Mouse (Mus musculus) hindbrain, embryonic 12.5 days (tissue): Measurements from ENCODE around the gene Rhobtb1. TPM values are rescaled to one million over a fixed set of nuclear protein-coding genes. Genes with fewer than 3 reads are reported as not detected.

ENCODE experiments used
- ATAC-seq: fragments of 200-750 bp; cut with Nextera tagmentation; 2 replicates; pipeline ENCODE4 v1.8.0; 2017; ENCODE audit warnings: moderate TSS enrichment; ENCODE audit not compliant: low FRiP score
- H3K27ac ChIP-seq: fragments of 300-500 bp; sonication (generic); 2 replicates; pipeline ENCODE4 v1.5.1; 2016; ENCODE audit warnings: mild to moderate bottlenecking
- H3K27me3 ChIP-seq: fragments of 300-500 bp; sonication (generic); 2 replicates; pipeline ENCODE4 v1.6.1; 2016; ENCODE audit warnings: mild to moderate bottlenecking
- H3K36me3 ChIP-seq: fragments of 300-500 bp; sonication (generic); 2 replicates; pipeline ENCODE4 v1.6.1; 2016; ENCODE audit warnings: mild to moderate bottlenecking
- H3K4me1 ChIP-seq: fragments of 300-500 bp; sonication (generic); 2 replicates; pipeline ENCODE4 v1.6.1; 2016
- H3K4me2 ChIP-seq: fragments of 300-500 bp; sonication (generic); replicated peaks from 2 replicates; pipeline ENCODE4 v1.6.1; 2016; ENCODE audit warnings: mild to moderate bottlenecking
- H3K4me3 ChIP-seq: fragments of 300-500 bp; sonication (generic); 2 replicates; pipeline ENCODE4 v1.5.1; 2016; ENCODE audit warnings: mild to moderate bottlenecking
- H3K9ac ChIP-seq: fragments of 300-500 bp; sonication (generic); 2 replicates; pipeline ENCODE4 v1.6.1; 2016; ENCODE audit warnings: mild to moderate bottlenecking, moderate library complexity
- H3K9me3 ChIP-seq: fragments of 300-500 bp; sonication (generic); replicated peaks from 2 replicates; pipeline ENCODE4 v1.6.1; 2016; ENCODE audit warnings: mild to moderate bottlenecking
- WGBS: fragments of 180-500 bp; shearing (Covaris S2); methylation state at CpG from one replicate; pipeline ENCODE4 v1.1.7; 2016; 5-methylcytosine and 5-hydroxymethylcytosine counted together
- polyA plus RNA-seq: library from polyadenylated mRNA; unstranded; fragments of >200 nt; fragmentation: Nextera tagmentation; extraction: Ambion mirVana; gene quantifications from 2 replicates; pipeline ENCODE4 v1.2.1, GENCODE M21; 2016

Rhobtb1 gene
- polyA plus RNA-seq, 1 experiment from 2014 or later, result 23.5 TPM

DNA sequence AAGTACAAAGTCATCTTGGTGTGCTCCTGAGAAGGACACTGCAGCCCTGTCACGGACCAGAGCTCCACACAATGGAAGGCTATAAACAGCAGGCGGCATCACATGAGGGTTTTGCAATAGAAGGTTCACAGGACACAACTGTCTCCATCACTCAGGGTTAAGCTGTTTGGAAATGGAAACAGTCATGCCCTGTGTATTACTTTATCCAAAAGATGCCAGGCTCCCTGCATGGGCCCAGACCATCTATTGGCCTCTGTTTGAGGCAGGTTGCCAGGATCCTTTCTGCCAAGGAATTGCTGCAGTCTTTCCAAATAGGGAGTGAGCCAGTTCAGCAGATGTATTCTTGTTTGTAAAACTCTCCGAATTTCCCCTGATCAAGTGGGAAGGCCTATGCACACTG, 175.2 kb downstream of the Rhobtb1 start:
- Histone ChIP-seq H3K27ac (no peak overlapping the region), H3K9ac (no peak overlapping the region), H3K36me3 (no peaks in the 10 kb centered on the region), H3K4me1 (0 out of 2 replicates have a peak, but pooled peaks cover 2% of the 10 kb centered on the region), H3K27me3 (no peaks in the 10 kb centered on the region), H3K4me3 (no peak overlapping the region), H3K9me3 (no peaks in the 10 kb centered on the region), H3K4me2 (no peak overlapping the region)
- no peak for ATAC-seq
- WGBS, result 89% methylated on average over 3 of the region's 3 CpGs

DNA sequence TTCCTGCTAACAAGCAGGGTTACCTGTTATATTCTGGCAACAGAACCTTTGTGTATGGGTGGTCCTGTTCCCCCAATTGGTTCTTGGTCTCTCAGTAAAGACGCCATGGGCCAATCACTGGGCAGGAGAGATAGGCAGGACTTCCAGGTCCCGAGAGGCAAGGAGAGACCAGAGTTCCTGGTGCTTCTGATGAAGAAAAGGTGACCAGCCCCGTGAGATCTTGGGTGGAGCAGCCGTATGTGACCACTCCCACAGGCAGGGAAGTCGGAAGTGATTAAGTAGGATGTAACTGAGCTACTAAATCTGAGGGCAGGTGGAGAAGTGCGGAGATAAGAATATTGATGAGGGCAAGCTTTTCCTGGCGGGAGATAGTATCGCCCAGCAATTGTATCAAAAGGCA, 176.1 kb downstream of the Rhobtb1 start:
- H3K27ac ChIP-seq, result no peak overlapping the region
- no peaks in the 10 kb centered on the region for H3K9me3 ChIP-seq
- H3K27me3 ChIP-seq, result no peaks in the 10 kb centered on the region
- no peaks in the 10 kb centered on the region for H3K36me3 ChIP-seq
- no peak overlapping the region for H3K4me3 ChIP-seq
- ATAC-seq, result no peak
- no peak overlapping the region for H3K4me2 ChIP-seq
- 0 out of 2 replicates have a peak, but pooled peaks cover 2% of the 10 kb centered on the region for H3K4me1 ChIP-seq
- H3K9ac ChIP-seq, result no peak overlapping the region
- 71% methylated on average over 8 of the region's 8 CpGs for WGBS

DNA sequence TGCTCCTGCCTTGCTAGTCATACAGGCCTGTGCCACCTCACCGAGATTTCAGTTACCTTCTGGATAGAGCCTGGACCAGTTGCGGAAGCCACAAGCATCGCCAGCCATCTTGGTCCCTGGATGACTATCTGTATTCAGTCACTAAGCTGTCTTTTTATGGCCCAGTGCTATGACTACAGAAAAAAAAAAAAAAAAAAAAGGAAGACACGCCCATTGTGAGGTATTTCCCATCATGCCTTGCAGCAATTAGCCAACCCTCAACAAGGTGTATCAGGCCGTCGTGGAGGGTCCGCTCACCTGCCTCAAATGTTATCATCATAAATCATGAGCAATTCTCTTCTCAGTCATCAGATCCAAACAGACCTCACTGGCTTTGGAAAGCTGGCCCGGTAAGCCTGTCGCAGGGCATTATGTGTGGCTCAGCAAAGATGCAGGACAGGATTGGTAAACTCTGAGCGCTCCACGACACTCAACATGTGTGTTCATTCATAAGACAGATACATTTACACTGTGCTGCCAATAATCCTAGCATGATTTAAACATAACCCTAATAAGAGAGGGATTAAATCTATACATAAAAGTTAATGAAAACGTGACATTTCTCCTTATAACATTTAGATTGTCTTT, 176.9 kb downstream of the Rhobtb1 start:
- H3K27me3 ChIP-seq, result no peaks in the 10 kb centered on the region
- WGBS, result 88% methylated on average over 12 of the region's 12 CpGs
- H3K9ac ChIP-seq, result no peak overlapping the region
- H3K9me3 ChIP-seq, result no peaks in the 10 kb centered on the region
- no peak overlapping the region for H3K4me3 ChIP-seq
- 0 out of 2 replicates have a peak, but pooled peaks cover 2% of the 10 kb centered on the region for H3K4me1 ChIP-seq
- no peak for ATAC-seq
- H3K36me3 ChIP-seq, result no peaks in the 10 kb centered on the region
- no peak overlapping the region for H3K27ac ChIP-seq
- no peak overlapping the region for H3K4me2 ChIP-seq

GRCm38 (mm10) chr10:69328656-69329046, 177.4 kb downstream of the Rhobtb1 start:
- ATAC-seq, result no peak
- H3K27ac ChIP-seq, result no peak overlapping the region
- no peak overlapping the region for H3K4me3 ChIP-seq
- 66% methylated on average over 4 of the region's 4 CpGs for WGBS
- H3K9ac ChIP-seq, result no peak overlapping the region
- no peaks in the 10 kb centered on the region for H3K27me3 ChIP-seq
- no peaks in the 10 kb centered on the region for H3K36me3 ChIP-seq
- H3K4me1 ChIP-seq, result 0 out of 2 replicates have a peak, but pooled peaks cover 2% of the 10 kb centered on the region
- H3K4me2 ChIP-seq, result no peak overlapping the region
- H3K9me3 ChIP-seq, result no peaks in the 10 kb centered on the region

GRCm38 (mm10) chr10:69331231-69331630, 180.0 kb downstream of the Rhobtb1 start:
- H3K4me1 ChIP-seq, result 0 out of 2 replicates have a peak, but pooled peaks cover 2% of the 10 kb centered on the region

GRCm38 (mm10) chr10:69333212-69333611, 182.0 kb downstream of the Rhobtb1 start:
- ATAC-seq, result no peak
- Histone ChIP-seq H3K36me3 (peaks cover 18% of the 10 kb centered on the region), H3K9ac (no peak overlapping the region), H3K4me2 (no peak overlapping the region), H3K27ac (no peak overlapping the region), H3K9me3 (no peaks in the 10 kb centered on the region), H3K4me1 (0 out of 2 replicates have a peak, but pooled peaks cover 2% of the 10 kb centered on the region), H3K4me3 (no peak overlapping the region), H3K27me3 (no peaks in the 10 kb centered on the region)
- 89% methylated on average over 11 of the region's 11 CpGs for WGBS

More at GRCm38 (mm10) chr10:69331231-69331630, 180.0 kb downstream of the Rhobtb1 start:
- Histone ChIP-seq H3K9me3 (no peaks in the 10 kb centered on the region), H3K36me3 (peaks cover 8% of the 10 kb centered on the region; the same call in 1 of the 2 replicates), H3K27me3 (no peaks in the 10 kb centered on the region), H3K4me3 (no peak overlapping the region), H3K27ac (no peak overlapping the region), H3K4me2 (no peak overlapping the region), H3K9ac (no peak overlapping the region)
- WGBS, result 88% methylated on average over 6 of the region's 6 CpGs
- ATAC-seq, result no peak

GRCm38 (mm10) chr10:69334271-69335194, 183.3 kb downstream of the Rhobtb1 start:
- no peak overlapping the region for H3K9ac ChIP-seq
- H3K27ac ChIP-seq, result no peak overlapping the region
- 82% methylated on average over 16 of the region's 16 CpGs for WGBS
- ATAC-seq, result no peak
- no peaks in the 10 kb centered on the region for H3K27me3 ChIP-seq
- no peak overlapping the region for H3K4me2 ChIP-seq
- H3K4me1 ChIP-seq, result no peaks in the 10 kb centered on the region
- H3K36me3 ChIP-seq, result peaks cover 25% of the 10 kb centered on the region
- no peaks in the 10 kb centered on the region for H3K9me3 ChIP-seq
- H3K4me3 ChIP-seq, result no peak overlapping the region

GRCm38 (mm10) chr10:69335195-69335536, 183.9 kb downstream of the Rhobtb1 start:
- no peak overlapping the region for H3K27ac ChIP-seq
- H3K4me2 ChIP-seq, result no peak overlapping the region
- no peaks in the 10 kb centered on the region for H3K27me3 ChIP-seq
- no peaks in the 10 kb centered on the region for H3K4me1 ChIP-seq
- no peak overlapping the region for H3K4me3 ChIP-seq
- no peaks in the 10 kb centered on the region for H3K9me3 ChIP-seq
- H3K36me3 ChIP-seq, result peaks cover 31% of the 10 kb centered on the region
- 61% methylated on average over 7 of the region's 7 CpGs for WGBS
- ATAC-seq, result no peak
- H3K9ac ChIP-seq, result no peak overlapping the region

DNA sequence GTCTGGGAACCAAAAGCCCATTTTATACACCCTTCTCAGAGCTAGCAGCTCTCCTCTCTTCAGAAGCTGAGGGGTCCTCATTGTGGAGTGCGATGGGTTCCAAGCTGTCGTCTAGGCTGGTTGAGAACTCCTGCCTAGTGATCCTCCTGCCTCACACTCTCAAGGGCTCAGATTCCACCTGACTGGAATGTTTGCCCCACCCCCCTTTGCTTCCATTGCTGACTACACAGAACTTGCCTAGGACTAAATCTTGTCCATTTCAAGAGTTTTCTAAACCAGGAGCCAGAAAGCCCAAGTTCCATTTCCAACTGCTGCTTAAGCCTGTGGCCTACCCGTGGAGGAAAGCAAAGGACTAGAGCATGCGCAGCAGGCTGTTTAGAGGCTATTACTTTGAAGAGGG, 184.4 kb downstream of the Rhobtb1 start:
- no peak overlapping the region for H3K27ac ChIP-seq
- WGBS, result 86% methylated on average over 4 of the region's 4 CpGs
- ATAC-seq, result no peak

DNA sequence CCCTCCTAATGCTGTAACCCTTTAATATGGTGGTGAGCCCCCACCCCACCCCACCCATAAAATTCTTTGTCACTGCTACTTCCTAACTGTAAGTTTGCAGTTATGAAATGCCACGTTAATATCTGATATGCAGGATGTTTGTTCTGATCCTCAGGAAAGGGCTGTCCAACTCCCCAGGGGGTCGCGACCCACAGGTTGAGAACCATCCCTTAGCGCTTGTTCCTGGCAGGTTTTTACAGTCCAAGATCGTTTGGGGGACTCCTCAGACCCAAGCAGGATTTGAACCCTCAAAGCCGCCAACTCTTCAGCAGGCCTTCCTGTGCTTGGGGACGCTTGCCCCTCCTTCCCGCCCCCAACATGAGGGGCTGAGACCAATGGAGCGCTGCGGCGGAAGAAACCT, 185.0 kb downstream of the Rhobtb1 start:
- H3K9me3 ChIP-seq, result no peaks in the 10 kb centered on the region
- H3K36me3 ChIP-seq, result peaks cover 37% of the 10 kb centered on the region
- no peak overlapping the region for H3K9ac ChIP-seq
- ATAC-seq, result no peak
- WGBS, result 93% methylated on average over 11 of the region's 11 CpGs
- no peaks in the 10 kb centered on the region for H3K4me1 ChIP-seq
- H3K27ac ChIP-seq, result no peak overlapping the region
- H3K27me3 ChIP-seq, result no peaks in the 10 kb centered on the region
- H3K4me3 ChIP-seq, result no peak overlapping the region
- H3K4me2 ChIP-seq, result no peak overlapping the region

More for the DNA sequence above, 184.4 kb downstream of the Rhobtb1 start:
- Histone ChIP-seq H3K27me3 (no peaks in the 10 kb centered on the region), H3K9me3 (no peaks in the 10 kb centered on the region), H3K4me1 (no peaks in the 10 kb centered on the region), H3K9ac (no peak overlapping the region), H3K36me3 (peaks cover 36% of the 10 kb centered on the region), H3K4me2 (no peak overlapping the region), H3K4me3 (no peak overlapping the region)

DNA sequence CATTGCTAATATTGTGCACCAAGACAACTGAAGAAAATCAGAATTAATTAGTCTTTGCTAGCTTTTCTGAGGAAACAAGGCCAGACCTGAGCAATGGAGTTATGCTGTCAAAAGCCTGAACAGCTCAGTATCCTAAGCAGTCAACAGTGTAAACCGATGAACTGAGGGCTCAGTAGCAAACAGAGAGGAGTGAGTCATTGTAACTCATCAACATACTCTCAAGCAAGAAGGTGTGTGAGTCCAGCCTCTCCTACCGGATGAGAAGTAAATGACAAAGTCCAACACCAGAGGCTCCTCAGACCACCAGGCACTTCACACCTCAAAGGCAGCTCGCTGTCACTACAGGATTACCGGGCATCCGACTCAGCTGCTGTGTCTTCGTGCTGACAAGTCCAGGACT, 188.8 kb downstream of the Rhobtb1 start:
- Histone ChIP-seq H3K4me3 (no peak overlapping the region), H3K27ac (no peak overlapping the region), H3K4me2 (no peak overlapping the region), H3K27me3 (no peaks in the 10 kb centered on the region), H3K4me1 (no peaks in the 10 kb centered on the region), H3K9ac (no peak overlapping the region), H3K36me3 (peaks cover 66% of the 10 kb centered on the region), H3K9me3 (no peaks in the 10 kb centered on the region)
- 94% methylated on average over 6 of the region's 6 CpGs for WGBS
- ATAC-seq, result no peak
